ENCODE assay signal across 27 mouse cellular contexts in genomic region chr17:85596341-85596890, GRCm38 (mm10). TPM values are rescaled to one million over a fixed set of nuclear protein-coding genes. Genes with fewer than 3 reads are reported as not detected.
A peak's percentile ranks its signal among the peaks of the same experiment; 100 is the strongest.
DNase-seq lines count a peak whose midpoint lies in the region; ATAC-seq and TF ChIP-seq lines count a peak whose summit lies in the region.
"Had no signal": no experiment of that assay in that cellular context is flagged by ENCODE, and none has a peak within 500 bp of the region (broad histone marks: within the 10 kb centered on the region; RNA-seq: fewer than 3 reads in every experiment).

No protein-coding gene starts in this region.

- peak; percentile 59 for DNase-seq in midbrain, embryonic 11.5 days (ENCODE audit: low spot score, missing footprints)
- no peak for DNase-seq in midbrain, embryonic 10.5 days (ENCODE audit: low spot score)
- DNase-seq in fibroblast of lung, adult 2 months (ENCODE audit: low read depth): peak; percentile 13
- DNase-seq in adrenal gland, adult 8-10 months: no peak
- no peak for DNase-seq in cerebellum, postnatal 25 days
- DNase-seq: adrenal gland, adult 2 months; adrenal gland, postnatal 36 days; B cell, adult 2 months; cerebellum, adult 2 months; cerebellum, postnatal 14 days; gastrocnemius, postnatal 25 days; heart, postnatal 14 days; kidney, adult 8-10 months had no signal

- no peak overlapping the region for H3K9ac ChIP-seq in heart, embryonic 11.5 days (ENCODE audit: low read depth, low read length)
- H3K9ac ChIP-seq in heart, embryonic 12.5 days: no peak overlapping the region
- H3K9ac ChIP-seq in midbrain, embryonic 11.5 days (ENCODE audit: low read length): no peak overlapping the region
- H3K9ac ChIP-seq: embryonic facial prominence, embryonic 12.5 days; heart, embryonic 15.5 days; hindbrain, embryonic 14.5 days had no signal

- no peaks in the 10 kb centered on the region for H3K4me1 ChIP-seq in heart, embryonic 11.5 days (ENCODE audit: control insufficient read depth, insufficient read depth, low read length)
- H3K4me1 ChIP-seq in heart, embryonic 12.5 days (replicated peaks): peaks cover 3% of the 10 kb centered on the region; the same call in 1 of the 2 replicates
- no peaks in the 10 kb centered on the region for H3K4me1 ChIP-seq in midbrain, embryonic 11.5 days (ENCODE audit: control insufficient read depth, insufficient read depth, low read length)
- H3K4me1 ChIP-seq in midbrain, embryonic 10.5 days: peaks cover 7% of the 10 kb centered on the region
- peaks cover 19% of the 10 kb centered on the region for H3K4me1 ChIP-seq in E14TG2a.4 (replicated peaks; ENCODE audit: low read depth, low read length)
- H3K4me1 ChIP-seq: embryonic facial prominence, embryonic 12.5 days; heart, embryonic 15.5 days; hindbrain, embryonic 10.5 days had no signal

- WGBS in heart, embryonic 11.5 days (ENCODE audit: insufficient replicate concordance): 42% methylated on average over 6 of the region's 6 CpGs
- WGBS in heart, embryonic 12.5 days: 34% methylated on average over 6 of the region's 6 CpGs
- WGBS in midbrain, embryonic 11.5 days: 48% methylated on average over 6 of the region's 6 CpGs
- WGBS in midbrain, embryonic 10.5 days: 64% methylated on average over 6 of the region's 6 CpGs

- no peaks in the 10 kb centered on the region for H3K36me3 ChIP-seq in heart, embryonic 11.5 days (ENCODE audit: control insufficient read depth, insufficient read depth, low read length)
- no peaks in the 10 kb centered on the region for H3K36me3 ChIP-seq in heart, embryonic 12.5 days
- H3K36me3 ChIP-seq in midbrain, embryonic 11.5 days (ENCODE audit: control insufficient read depth, insufficient read depth, low read length): no peaks in the 10 kb centered on the region
- H3K36me3 ChIP-seq in midbrain, embryonic 10.5 days: no peaks in the 10 kb centered on the region
- no peaks in the 10 kb centered on the region for H3K36me3 ChIP-seq in E14TG2a.4 (ENCODE audit: insufficient read depth, low read length)
- H3K36me3 ChIP-seq: embryonic facial prominence, embryonic 12.5 days; heart, embryonic 15.5 days; hindbrain, embryonic 10.5 days had no signal

- H3K4me3 ChIP-seq in heart, embryonic 11.5 days (ENCODE audit: low read depth, low read length): no peak overlapping the region
- H3K4me3 ChIP-seq in heart, embryonic 12.5 days: no peak overlapping the region
- H3K4me3 ChIP-seq in midbrain, embryonic 11.5 days (ENCODE audit: low read depth, low read length): no peak overlapping the region
- H3K4me3 ChIP-seq in midbrain, embryonic 10.5 days: no peak overlapping the region
- peak overlapping the region; percentile 29; the same call in 1 of the 2 replicates for H3K4me3 ChIP-seq in E14TG2a.4 (replicated peaks; ENCODE audit: low read length)
- H3K4me3 ChIP-seq: embryonic facial prominence, embryonic 12.5 days; heart, embryonic 15.5 days; hindbrain, embryonic 10.5 days had no signal

- TF ChIP-seq CTCF in E14TG2a.4 (conservative IDR thresholded peaks at IDR 0.05; ENCODE audit: low read length): no peak

- H3K27me3 ChIP-seq in heart, embryonic 11.5 days (ENCODE audit: control insufficient read depth, insufficient read depth, low read length): peaks cover 13% of the 10 kb centered on the region
- H3K27me3 ChIP-seq in heart, embryonic 12.5 days (replicated peaks): peaks cover 51% of the 10 kb centered on the region
- peaks cover 7% of the 10 kb centered on the region; the same call in 1 of the 2 replicates for H3K27me3 ChIP-seq in midbrain, embryonic 11.5 days (ENCODE audit: control insufficient read depth, insufficient read depth, low read length)
- H3K27me3 ChIP-seq in midbrain, embryonic 10.5 days (ENCODE audit: low read depth, poor library complexity, severe bottlenecking): peaks cover 53% of the 10 kb centered on the region
- H3K27me3 ChIP-seq in E14TG2a.4 (ENCODE audit: insufficient read depth, low read length): peaks cover 11% of the 10 kb centered on the region

- 0 out of 2 replicates have a peak overlapping the region, but pooled peaks have one; percentile 6 for H3K4me2 ChIP-seq in heart, embryonic 11.5 days
- H3K4me2 ChIP-seq in heart, embryonic 12.5 days: no peak overlapping the region
- no peak overlapping the region for H3K4me2 ChIP-seq in midbrain, embryonic 11.5 days
- H3K4me2 ChIP-seq: embryonic facial prominence, embryonic 12.5 days; heart, embryonic 15.5 days; hindbrain, embryonic 14.5 days had no signal

- no peaks in the 10 kb centered on the region for H3K9me3 ChIP-seq in heart, embryonic 11.5 days (replicated peaks; ENCODE audit: control insufficient read depth, low read length)
- 0 out of 2 replicates have a peak, but pooled peaks cover 3% of the 10 kb centered on the region for H3K9me3 ChIP-seq in heart, embryonic 12.5 days (replicated peaks)
- no peaks in the 10 kb centered on the region for H3K9me3 ChIP-seq in midbrain, embryonic 11.5 days (ENCODE audit: control insufficient read depth, low read length)
- H3K9me3 ChIP-seq in midbrain, embryonic 10.5 days (replicated peaks): no peaks in the 10 kb centered on the region
- H3K9me3 ChIP-seq in E14TG2a.4 (ENCODE audit: low read length): no peaks in the 10 kb centered on the region
- H3K9me3 ChIP-seq: embryonic facial prominence, embryonic 12.5 days; heart, embryonic 15.5 days; hindbrain, embryonic 10.5 days had no signal

- ATAC-seq in heart, embryonic 11.5 days (replicated peaks; ENCODE audit: insufficient number of reproducible peaks, low FRiP score, low TSS enrichment): no peak
- no peak for ATAC-seq in heart, embryonic 12.5 days (ENCODE audit: insufficient number of reproducible peaks, low FRiP score)
- ATAC-seq in midbrain, embryonic 11.5 days (ENCODE audit: low FRiP score): no peak
- ATAC-seq: CD4-positive, CD25-positive, alpha-beta regulatory T cell, adult 4 months; forebrain, embryonic 16.5 days; intestine, embryonic 16.5 days had no signal

- no peak overlapping the region for H3K27ac ChIP-seq in heart, embryonic 11.5 days (ENCODE audit: low read depth, low read length)
- H3K27ac ChIP-seq in heart, embryonic 12.5 days (ENCODE audit: poor library complexity, severe bottlenecking): no peak overlapping the region
- H3K27ac ChIP-seq in midbrain, embryonic 11.5 days (ENCODE audit: low read depth, low read length): no peak overlapping the region
- H3K27ac ChIP-seq in midbrain, embryonic 10.5 days (replicated peaks): no peak overlapping the region
- H3K27ac ChIP-seq: embryonic facial prominence, embryonic 12.5 days; heart, embryonic 15.5 days; hindbrain, embryonic 10.5 days; hindbrain, embryonic 14.5 days had no signal

RNA-seq across cellular contexts. Expression of gene Six3, which starts 17.0 kb away (rescaled TPM):
- polyA plus RNA-seq in heart, embryonic 11.5 days (2014; fragmentation: Nextera tagmentation; extraction: Ambion mirVana): not detected in 2 replicates
- polyA plus RNA-seq in heart, embryonic 12.5 days (2016; fragmentation: Nextera tagmentation; extraction: Ambion mirVana): not detected in 2 replicates
- polyA plus RNA-seq in midbrain, embryonic 11.5 days (2014; fragmentation: Nextera tagmentation; extraction: Ambion mirVana): 6.7 and 10.7 TPM in 2 replicates
- 4.0 and 7.9 TPM in 2 replicates for polyA plus RNA-seq in midbrain, embryonic 10.5 days (2016; fragmentation: Nextera tagmentation; extraction: Ambion mirVana)
- not detected for total RNA-seq in adrenal gland, adult 8-10 months (2022)
- total RNA-seq: adrenal gland, adult 2 months; adrenal gland, postnatal 36 days; gastrocnemius, adult 18-20 months; gastrocnemius, postnatal 25 days; granulocyte monocyte progenitor cell, adult 5-6 weeks; heart, adult 8-10 months; heart, postnatal 14 days; MEL had no signal
- polyA plus RNA-seq: adrenal gland, adult 2 months; heart, embryonic 15.5 days; hindbrain, embryonic 14.5 days; intestine, embryonic 16.5 days had no signal

Comparison
In these comparisons a context has a peak if more than half of its experiments do, and no peak if none do; other contexts are left out.
1. DNase-seq: peak in midbrain, embryonic 11.5 days (single experiment) and fibroblast of lung, adult 2 months (single experiment); none in midbrain, embryonic 10.5 days (single experiment), adrenal gland, adult 8-10 months (single experiment) and cerebellum, postnatal 25 days (0 of 2).